Mouse (Mus musculus): ENCODE results near the gene Ets2.
A peak's percentile ranks its signal among the peaks of the same experiment; 100 is the strongest.

The Ets2 gene

GRCm38 (mm10) chr16:95701802-95702561 is at the start of gene Ets2:
Gene Ets2 (plus strand): TSS chr16:95702075.
- DNase-seq, result peak; percentile 95 to 96

DNA sequence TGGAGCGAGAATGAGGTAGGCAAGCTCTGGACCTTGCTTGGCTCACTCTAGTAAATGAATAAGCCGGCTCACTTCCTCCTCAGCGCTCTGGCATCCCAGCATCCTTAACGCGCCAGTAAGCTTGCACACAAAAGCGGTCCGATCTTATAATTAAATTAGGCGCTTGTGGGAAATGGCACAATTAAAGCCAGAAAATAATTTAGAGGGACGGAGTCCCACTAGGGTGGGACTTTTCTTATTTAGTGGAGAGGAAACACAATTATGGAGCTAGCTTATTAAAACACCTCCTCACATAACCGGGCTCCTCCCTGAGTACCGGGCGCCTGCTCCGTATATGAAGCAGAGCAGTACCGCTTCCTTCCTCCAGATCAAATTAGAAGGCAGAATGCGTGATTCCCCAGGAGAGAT is 47.7 kb upstream of the Ets2 start:
- DNase-seq, result peak; percentile 50 to 57

DNA sequence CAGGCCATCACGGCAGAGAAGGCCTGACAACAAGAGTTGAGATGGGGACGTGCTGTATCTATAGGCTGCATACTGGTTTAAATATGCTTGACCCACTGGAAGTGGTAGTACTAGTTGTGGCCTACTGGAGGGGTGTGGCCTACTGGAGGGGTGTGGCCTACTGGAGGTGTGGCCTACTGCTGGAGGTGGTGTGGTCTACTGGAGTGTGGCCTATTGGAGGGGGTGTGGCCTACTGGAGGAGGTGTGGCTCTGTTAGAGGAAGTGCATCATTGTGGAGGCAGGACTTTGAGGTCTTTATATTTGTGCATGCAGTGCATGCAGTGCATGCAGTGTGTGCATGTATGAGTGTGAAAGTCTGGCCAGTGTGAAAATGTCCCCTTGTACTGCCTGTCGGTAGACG is 45.3 kb upstream of the Ets2 start:
- no peak for DNase-seq

DNA sequence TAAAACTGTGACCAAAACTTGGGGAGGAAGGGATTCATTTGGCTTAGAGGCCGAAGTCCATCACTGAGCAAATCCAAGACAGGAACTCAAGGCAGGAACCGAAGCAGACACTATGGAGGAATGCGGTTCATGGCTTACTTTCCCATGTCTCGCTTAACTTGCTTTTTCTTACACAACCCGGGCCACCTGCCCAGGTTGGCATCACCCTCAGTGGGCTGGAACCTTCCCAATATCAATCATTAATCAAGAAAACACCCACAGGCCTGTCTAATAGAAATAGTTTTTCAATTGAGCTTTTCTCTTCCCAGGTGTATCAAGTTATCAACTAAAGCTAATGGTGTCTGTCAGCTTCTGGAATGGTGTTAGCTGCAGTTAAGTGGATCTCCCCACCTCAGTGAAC is 44.7 kb upstream of the Ets2 start:
- no peak for DNase-seq

GRCm38 (mm10) chr16:95657756-95658155 is 44.1 kb upstream of the Ets2 start:
- DNase-seq, result peak in 1 of 2 experiments; percentile 19

- DNase-seq, result peak; percentile 39 to 49
Measured at GRCm38 (mm10) chr16:95658836-95659430, 42.9 kb upstream of the Ets2 start.

DNA sequence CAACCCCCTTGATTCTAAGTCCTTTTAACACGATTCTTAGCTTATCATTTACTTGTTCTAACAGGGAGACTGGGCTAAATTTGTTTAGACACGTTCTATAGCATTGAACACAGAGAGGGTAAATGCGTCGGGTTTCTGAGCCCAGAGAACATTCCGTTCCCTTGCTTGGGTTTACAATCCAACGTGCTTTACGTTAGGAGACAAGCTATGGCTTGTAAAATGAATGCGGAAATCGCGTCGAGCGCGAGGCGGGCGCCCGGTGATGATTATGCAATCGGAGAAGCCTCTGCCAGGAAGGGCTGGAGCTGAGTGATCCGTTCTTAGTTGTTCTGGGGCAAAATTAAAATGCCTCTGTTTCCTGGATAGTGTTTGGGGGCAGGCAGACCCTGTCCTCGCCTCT is 42.4 kb upstream of the Ets2 start:
- no peak for DNase-seq

DNA sequence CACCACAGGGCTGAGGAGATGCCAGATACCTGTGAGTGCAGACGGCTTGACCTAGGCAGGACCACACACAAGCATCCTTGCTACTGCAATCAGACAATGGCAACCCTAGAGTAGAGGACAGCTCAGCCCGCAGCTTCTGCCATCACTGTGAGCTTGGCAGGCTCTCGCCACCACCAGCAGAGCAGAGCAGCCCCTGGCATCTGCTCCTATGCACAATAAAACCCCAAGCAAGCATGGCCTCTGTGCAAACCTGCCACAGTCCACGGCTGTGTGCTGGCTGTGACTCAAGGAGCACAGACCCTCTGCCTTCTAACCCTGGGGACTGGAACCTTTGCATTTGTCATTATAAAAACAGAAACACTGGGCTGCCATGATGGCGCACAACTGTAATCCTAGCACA is 41.0 kb upstream of the Ets2 start:
- peak; percentile 66 to 73 for DNase-seq

- DNase-seq, result no peak
Measured at GRCm38 (mm10) chr16:95665472-95666131, 36.3 kb upstream of the Ets2 start.

DNA sequence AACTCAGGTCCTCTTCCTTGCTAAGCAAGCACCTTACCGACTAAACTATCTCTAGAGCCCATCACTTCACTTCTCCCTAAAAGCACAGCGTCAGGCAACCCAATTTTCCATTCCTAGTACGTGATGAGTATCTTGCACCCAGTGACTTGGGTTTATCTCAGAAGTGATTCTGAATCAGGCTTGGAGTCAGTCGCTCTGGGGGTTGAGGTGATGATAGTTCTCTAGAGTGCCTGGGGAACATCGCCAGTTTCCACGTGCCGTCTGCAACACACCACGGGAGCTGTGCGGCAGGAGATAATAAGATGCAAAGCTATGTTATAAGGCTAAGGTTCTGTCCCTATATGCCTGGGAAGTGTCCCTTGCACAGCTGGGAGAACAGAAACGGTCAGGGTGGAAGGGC is 35.6 kb upstream of the Ets2 start:
- DNase-seq, result no peak

DNA sequence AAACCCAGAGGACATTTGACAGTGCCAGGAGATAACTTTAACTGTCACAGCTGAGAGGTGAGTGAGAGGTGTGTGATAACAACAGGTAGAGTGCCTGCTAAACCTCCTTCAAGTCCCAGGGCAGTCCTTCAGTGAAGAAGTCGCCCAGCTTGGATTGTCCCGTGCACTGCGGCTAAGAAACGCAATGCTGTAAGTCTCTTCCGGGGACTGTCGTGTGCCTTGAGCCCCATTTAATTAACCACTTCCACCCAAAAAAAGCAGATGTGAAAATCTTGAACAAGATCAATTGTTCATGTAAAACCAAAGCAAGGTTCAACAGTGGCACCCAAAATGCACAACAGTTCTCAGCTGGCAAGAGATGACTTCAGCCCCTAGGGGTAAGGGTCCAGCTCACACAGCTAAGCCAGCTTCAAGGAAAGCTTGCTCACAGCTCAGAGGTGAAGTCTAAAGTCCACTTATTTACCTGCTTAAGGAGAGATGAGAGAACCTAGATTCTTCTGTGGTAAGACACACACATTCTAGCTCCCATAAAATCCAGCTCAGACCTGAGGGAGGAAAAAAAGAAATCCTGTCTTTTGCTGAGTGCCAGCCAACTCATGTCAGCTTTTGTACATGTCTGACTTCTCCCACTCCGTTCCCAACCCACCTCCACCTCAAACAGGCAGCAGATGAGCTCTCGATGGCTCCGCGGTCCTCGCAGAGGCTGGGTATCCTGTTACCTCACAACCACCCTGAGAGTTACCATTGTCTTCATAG is 34.3 kb upstream of the Ets2 start:
- no peak for DNase-seq

DNA sequence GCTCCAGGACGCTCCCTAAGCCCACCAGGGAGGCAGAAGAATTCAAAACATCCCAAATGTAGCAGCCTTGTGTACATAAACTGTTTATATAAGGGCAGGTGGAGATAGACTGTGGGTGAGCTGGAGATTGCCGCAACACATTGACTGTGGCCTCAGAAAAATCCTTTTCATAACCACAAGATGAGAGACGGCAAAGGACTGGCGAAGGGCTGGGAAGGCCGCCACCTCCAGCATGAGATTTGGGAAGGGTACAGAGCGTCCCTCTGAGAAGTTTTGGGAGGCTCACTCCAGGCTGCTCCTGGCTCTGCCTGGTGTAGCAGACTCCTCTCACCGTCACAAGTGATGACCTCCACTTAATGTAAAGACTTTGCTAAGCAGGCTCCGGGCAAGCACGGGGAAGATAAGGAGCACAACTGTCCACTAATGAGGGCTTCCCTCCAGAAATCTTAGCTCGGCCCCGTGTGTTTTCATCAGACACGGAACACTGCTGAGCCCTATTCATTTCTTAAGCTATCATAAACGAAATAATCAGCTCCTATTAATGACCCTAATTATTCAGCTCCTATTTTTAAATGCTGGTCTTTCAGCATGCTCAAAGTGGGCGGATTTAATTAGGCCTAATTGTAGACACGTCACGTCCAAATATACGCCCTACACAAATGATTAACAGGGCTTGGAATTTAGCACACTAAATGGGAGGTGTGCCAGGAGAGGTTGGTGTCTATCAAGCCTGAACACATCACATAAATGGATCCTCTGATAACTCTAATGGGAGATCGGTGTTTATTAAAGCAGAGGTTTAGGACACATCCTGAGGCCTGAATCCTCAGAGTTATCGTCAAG is 33.5 kb upstream of the Ets2 start:
- DNase-seq, result no peak

GRCm38 (mm10) chr16:95674452-95674921 is 27.4 kb upstream of the Ets2 start:
- DNase-seq, result no peak

DNA sequence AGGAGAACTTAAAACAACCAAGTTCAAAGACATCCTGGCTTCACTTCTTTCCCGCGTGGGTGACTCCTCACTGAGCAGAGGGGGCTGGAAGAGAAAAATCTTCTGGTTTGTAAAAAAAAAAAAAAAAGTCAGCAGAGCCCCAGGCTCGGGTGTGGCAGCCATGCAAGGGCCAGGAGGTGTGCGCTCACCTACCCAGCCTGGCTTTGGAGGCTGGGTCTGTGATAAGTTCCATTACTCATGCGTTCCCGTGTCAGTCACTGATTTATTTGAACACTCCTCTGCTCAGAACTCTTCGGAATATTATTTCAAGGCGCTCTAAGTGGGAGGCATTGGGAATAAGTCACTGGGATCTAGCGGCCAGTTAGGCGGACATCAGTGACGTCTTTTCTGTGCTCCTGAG is 26.7 kb upstream of the Ets2 start:
- DNase-seq, result no peak

GRCm38 (mm10) chr16:95676668-95677067 is 25.2 kb upstream of the Ets2 start:
- DNase-seq, result no peak

- no peak for DNase-seq
Measured at GRCm38 (mm10) chr16:95682431-95682892, 19.4 kb upstream of the Ets2 start.

DNA sequence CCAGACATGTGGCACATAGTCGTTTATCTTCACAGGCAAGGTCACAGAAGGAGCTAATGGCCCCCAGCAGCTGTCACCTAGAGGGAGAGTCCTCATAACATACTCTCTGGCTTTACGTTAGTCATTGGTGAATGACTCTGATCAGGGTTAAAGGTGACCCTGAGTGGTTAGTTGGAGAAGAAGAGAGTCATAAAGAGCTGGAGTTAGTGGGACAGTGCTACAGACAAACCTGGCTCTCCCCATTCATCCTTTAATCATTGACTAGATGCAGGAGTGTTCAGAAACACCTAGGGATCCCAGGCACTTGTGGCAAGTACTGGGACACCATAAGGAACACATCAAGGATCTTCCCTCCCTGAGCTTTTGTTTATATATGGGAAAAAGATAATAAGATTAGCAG is 16.1 kb upstream of the Ets2 start:
- no peak for DNase-seq

DNA sequence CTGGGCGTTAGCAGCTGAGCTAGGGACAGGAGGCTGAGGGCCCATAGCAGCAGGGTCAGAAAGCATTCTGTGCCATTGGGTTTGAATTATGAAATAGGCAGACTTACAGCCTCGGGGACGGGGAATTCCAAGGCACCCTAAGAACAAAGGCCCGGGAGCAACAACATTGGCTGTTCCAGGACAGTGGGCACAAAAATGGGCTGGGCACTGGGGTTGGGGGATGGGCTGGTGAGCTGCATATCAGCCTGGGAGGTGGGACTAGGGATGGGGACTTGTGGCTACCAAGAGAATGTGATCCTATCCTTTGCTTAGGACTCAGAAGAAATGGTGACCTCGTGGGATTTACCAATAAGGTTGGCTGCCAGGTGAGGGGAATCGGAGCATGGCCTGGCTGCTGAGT is 15.6 kb upstream of the Ets2 start:
- DNase-seq, result no peak

- DNase-seq, result no peak
Measured at GRCm38 (mm10) chr16:95686901-95687300, 15.0 kb upstream of the Ets2 start.

GRCm38 (mm10) chr16:95688010-95688409 is 13.9 kb upstream of the Ets2 start:
- DNase-seq, result no peak

GRCm38 (mm10) chr16:95696599-95696998 is 5.3 kb upstream of the Ets2 start:
- no peak for DNase-seq

GRCm38 (mm10) chr16:95699721-95700120 is 2.2 kb upstream of the Ets2 start:
- no peak for DNase-seq
